Mouse (Mus musculus) MEL (cell line): ENCODE measurements at regions not wholly inside any gene's neighbourhood (a gene's known extent, or its start where the extent isn't known, plus 50 kb on each side); places are given as distances from the start of the nearest gene placed in this dataset.

ENCODE experiments used
- DNase-seq: peaks from one replicate; pipeline ENCODE4 v3.0.0; 2011; ENCODE audit warnings: low read depth, low spot score
- H3K27ac ChIP-seq: 2 replicates; pipeline ENCODE4 v1.5.1; 2012; ENCODE audit warnings: low read depth, mild to moderate bottlenecking, control low read depth, low read length, moderate library complexity; ENCODE audit not compliant: control insufficient read depth
- H3K27me3 ChIP-seq, 2 experiments: fragments of 150-350 bp in 1 of 2; sonication (generic) in 1 of 2; 2 replicates each; pipeline ENCODE4 v1.6.1; 2012; ENCODE audit warnings: low read length in 2 of 2, mild to moderate bottlenecking in 2 of 2, improper control_type of control experiment in 1 of 2, moderate library complexity in 1 of 2; ENCODE audit not compliant: insufficient read depth in 2 of 2, control insufficient read depth in 1 of 2
- H3K36me3 ChIP-seq, 2 experiments: 2 replicates each; pipeline ENCODE4 v1.6.1; 2012 to 2014; ENCODE audit warnings: low read length in 2 of 2, improper control_type of control experiment in 1 of 2, inconsistent platforms in 1 of 2, mild to moderate bottlenecking in 1 of 2; ENCODE audit not compliant: insufficient read depth in 2 of 2, control insufficient read depth in 1 of 2
- H3K4me1 ChIP-seq, 2 experiments: fragments of 150-350 bp in 1 of 2; sonication (generic) in 1 of 2; 2 replicates each; pipeline ENCODE4 v1.6.1; 2012; ENCODE audit warnings: low read length in 2 of 2, improper control_type of control experiment in 1 of 2, mild to moderate bottlenecking in 1 of 2; ENCODE audit not compliant: insufficient read depth in 2 of 2, control insufficient read depth in 1 of 2
- H3K4me3 ChIP-seq, 2 experiments: fragments of 150-350 bp in 1 of 2; sonication (generic) in 1 of 2; 2 replicates each; pipeline ENCODE4 v1.5.1; 2012; ENCODE audit warnings: low read depth in 2 of 2, low read length in 2 of 2, mild to moderate bottlenecking in 2 of 2, moderate library complexity in 2 of 2, control low read depth in 1 of 2, improper control_type of control experiment in 1 of 2; ENCODE audit not compliant: control insufficient read depth in 1 of 2, insufficient read depth in 1 of 2
- H3K79me2 ChIP-seq: 2 replicates; pipeline ENCODE4 v1.6.1; 2012; ENCODE audit warnings: mild to moderate bottlenecking, low read length, moderate library complexity; ENCODE audit not compliant: control insufficient read depth, poor library complexity, insufficient read depth
- H3K9ac ChIP-seq: 2 replicates; pipeline ENCODE4 v1.6.1; 2012; ENCODE audit warnings: low read depth, mild to moderate bottlenecking, control low read depth, low read length, moderate library complexity; ENCODE audit not compliant: control insufficient read depth, poor library complexity, severe bottlenecking
- H3K9me3 ChIP-seq: fragments of 150-350 bp; sonication (generic); replicated peaks from 2 replicates; pipeline ENCODE4 v1.6.1; 2012; ENCODE audit warnings: mild to moderate bottlenecking, low read length, improper control_type of control experiment, moderate library complexity; ENCODE audit not compliant: insufficient read depth
- CHD1 ChIP-seq: IDR thresholded peaks from 2 replicates; pipeline ENCODE4 v1.6.1; 2012; ENCODE audit warnings: low read depth, mild to moderate bottlenecking, inconsistent platforms, low read length, improper control_type of control experiment
- CTCF ChIP-seq, 3 experiments: IDR thresholded peaks in 2 of 3; conservative IDR thresholded peaks in 1 of 3; 2 replicates each; pipeline ENCODE4 v1.5.1; 2011 to 2012; ENCODE audit warnings: low read length in 3 of 3, low read depth in 2 of 3, mild to moderate bottlenecking in 2 of 3, improper control_type of control experiment in 1 of 3, inconsistent platforms in 1 of 3, mixed read lengths in 1 of 3, moderate library complexity in 1 of 3; ENCODE audit not compliant: control insufficient read depth in 1 of 3, insufficient read depth in 1 of 3, poor library complexity in 1 of 3, severe bottlenecking in 1 of 3
- E2F4 ChIP-seq: IDR thresholded peaks from 2 replicates; pipeline ENCODE4 v1.6.1; 2011; ENCODE audit warnings: low read depth, low read length, improper control_type of control experiment, borderline replicate concordance
- ELF1 ChIP-seq: IDR thresholded peaks from 2 replicates; pipeline ENCODE4 v1.6.1; 2014; ENCODE audit warnings: low read depth, mild to moderate bottlenecking, inconsistent platforms, low read length, improper control_type of control experiment, moderate library complexity
- GABPA ChIP-seq: IDR thresholded peaks from 2 replicates; pipeline ENCODE4 v1.6.1; 2012; ENCODE audit warnings: low read depth, mild to moderate bottlenecking, inconsistent platforms, low read length, improper control_type of control experiment, moderate library complexity
- GATA1 ChIP-seq: IDR thresholded peaks from 2 replicates; pipeline ENCODE4 v1.6.1; 2011; ENCODE audit warnings: low read depth, low read length, improper control_type of control experiment
- HCFC1 ChIP-seq: IDR thresholded peaks from 2 replicates; pipeline ENCODE4 v1.6.1; 2012; ENCODE audit warnings: low read depth, mild to moderate bottlenecking, inconsistent platforms, low read length, improper control_type of control experiment, moderate library complexity
- MAX ChIP-seq: IDR thresholded peaks from 2 replicates; pipeline ENCODE4 v1.6.1; 2011; ENCODE audit warnings: low read length, improper control_type of control experiment
- MXI1 ChIP-seq: IDR thresholded peaks from 2 replicates; pipeline ENCODE4 v1.6.1; 2011; ENCODE audit warnings: mild to moderate bottlenecking, low read depth, low read length, improper control_type of control experiment
- MYC ChIP-seq: IDR thresholded peaks from 2 replicates; pipeline ENCODE4 v1.6.1; 2011; ENCODE audit warnings: low read depth, mild to moderate bottlenecking, low read length, improper control_type of control experiment, moderate library complexity
- NELFE ChIP-seq: IDR thresholded peaks from 2 replicates; pipeline ENCODE4 v1.6.1; 2011; ENCODE audit warnings: low read depth, low read length, improper control_type of control experiment
- NRF1 ChIP-seq: IDR thresholded peaks from 2 replicates; pipeline ENCODE4 v1.6.1; 2014; ENCODE audit warnings: low read depth, mild to moderate bottlenecking, inconsistent platforms, low read length, improper control_type of control experiment, moderate library complexity; ENCODE audit not compliant: poor library complexity, insufficient read depth, severe bottlenecking
- POLR2AphosphoS2 ChIP-seq: IDR thresholded peaks from 2 replicates; pipeline ENCODE4 v1.6.1; 2011; ENCODE audit warnings: low read length, improper control_type of control experiment
- POLR2AphosphoS5 ChIP-seq: IDR thresholded peaks from 2 replicates; pipeline ENCODE4 v1.6.1; 2012; ENCODE audit warnings: low read depth, borderline replicate concordance, mild to moderate bottlenecking, inconsistent platforms, low read length, moderate library complexity, mixed read lengths
- RAD21 ChIP-seq: IDR thresholded peaks from 2 replicates; pipeline ENCODE4 v1.6.1; 2011; ENCODE audit warnings: mild to moderate bottlenecking, low read depth, low read length, improper control_type of control experiment
- SIN3A ChIP-seq: IDR thresholded peaks from 2 replicates; pipeline ENCODE4 v1.6.1; 2012; ENCODE audit warnings: low read length, improper control_type of control experiment, inconsistent platforms
- TCF12 ChIP-seq: IDR thresholded peaks from 2 replicates; pipeline ENCODE4 v1.6.1; 2014; ENCODE audit warnings: low read depth, mild to moderate bottlenecking, inconsistent platforms, low read length, improper control_type of control experiment, moderate library complexity
- ZKSCAN1 ChIP-seq: IDR thresholded peaks from 2 replicates; pipeline ENCODE4 v1.6.1; 2012; ENCODE audit warnings: low read depth, mild to moderate bottlenecking, inconsistent platforms, low read length, improper control_type of control experiment, moderate library complexity

- no peak for DNase-seq
- Histone ChIP-seq H3K4me1 (no peaks in the 10 kb centered on the region), H3K79me2 (no peaks in the 10 kb centered on the region), H3K9ac (no peak overlapping the region), H3K36me3 (no peaks in the 10 kb centered on the region), H3K27me3 (no peaks in the 10 kb centered on the region), H3K27ac (no peak overlapping the region), H3K9me3 (no peaks in the 10 kb centered on the region), H3K4me3 (no peak overlapping the region)
- TF ChIP-seq MXI1 (no peak), NELFE (no peak), ELF1 (no peak), MYC (no peak)
These were observed 226.0 kb upstream of the Pappa start for GRCm38 (mm10) chr4:64897935-64898334.

- Histone ChIP-seq H3K4me3 (no peak overlapping the region), H3K36me3 (no peaks in the 10 kb centered on the region), H3K27ac (no peak overlapping the region), H3K27me3 (no peaks in the 10 kb centered on the region), H3K9ac (no peak overlapping the region), H3K9me3 (no peaks in the 10 kb centered on the region), H3K4me1 (no peaks in the 10 kb centered on the region), H3K79me2 (no peaks in the 10 kb centered on the region)
- no peak for TF ChIP-seq TCF12
- no peak for TF ChIP-seq GABPA
- TF ChIP-seq CTCF (IDR thresholded peaks at IDR 0.05 in 2 of 3, conservative IDR thresholded peaks at IDR 0.05 in 1 of 3; ENCODE audit: control insufficient read depth in 1 of 3, insufficient read depth in 1 of 3, low read depth in 2 of 3, low read length in 3 of 3, poor library complexity in 1 of 3, severe bottlenecking in 1 of 3) = no peak
- no peak for TF ChIP-seq SIN3A
- no peak for TF ChIP-seq E2F4
- no peak for TF ChIP-seq POLR2AphosphoS5
- no peak for TF ChIP-seq ZKSCAN1
- TF ChIP-seq POLR2AphosphoS2 = no peak
- TF ChIP-seq MAX = no peak
- no peak for TF ChIP-seq CHD1
- no peak for TF ChIP-seq GATA1
- TF ChIP-seq NRF1 = no peak
- no peak for TF ChIP-seq HCFC1
- no peak for TF ChIP-seq RAD21
- no peak for DNase-seq
These were observed 222.7 kb upstream of the Pappa start for GRCm38 (mm10) chr4:64901091-64901845.
